Mouse (Mus musculus): ENCODE measurements at regions not wholly inside any gene's neighbourhood (a gene's known extent, or its start where the extent isn't known, plus 50 kb on each side); places are given as distances from the start of the nearest gene placed in this dataset.

DNA sequence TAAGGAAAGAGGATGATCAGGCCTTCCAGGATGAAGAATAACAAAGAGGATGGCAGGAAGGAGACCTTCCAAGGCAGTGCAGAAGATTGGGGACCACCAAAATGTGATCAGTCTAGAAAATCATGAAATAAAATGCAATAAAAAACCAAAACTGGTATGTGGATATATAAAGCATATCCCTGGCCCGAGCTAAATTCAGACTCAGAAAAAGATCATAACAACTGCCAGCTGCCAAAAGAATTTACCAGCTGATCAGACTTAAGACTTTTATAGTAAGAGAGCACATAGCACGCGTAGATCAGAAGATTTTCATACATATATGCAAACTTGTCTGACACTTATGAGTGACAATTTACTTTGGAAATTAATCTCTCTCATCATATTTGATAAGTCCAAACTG lies 767.5 kb upstream of the Zeb2 start:
- no peak for DNase-seq
- no peaks in the 10 kb centered on the region for H3K4me1 ChIP-seq (ENCODE audit: control insufficient read depth, insufficient read depth, low read length)
- WGBS, result 93% methylated on average over 3 of the region's 3 CpGs
- H3K4me3 ChIP-seq (replicated peaks; ENCODE audit: insufficient read depth, low read depth, low read length), result no peak overlapping the region
- no peak overlapping the region for H3K27ac ChIP-seq (ENCODE audit: insufficient read depth, low read length)
- no peak for TF ChIP-seq CTCF (IDR thresholded peaks at IDR 0.05; ENCODE audit: borderline replicate concordance, insufficient read depth, low read depth, low read length)
- TF ChIP-seq POLR2A (IDR thresholded peaks at IDR 0.05; ENCODE audit: borderline replicate concordance, insufficient read depth, low read length), result no peak
- no peaks in the 10 kb centered on the region for H3K27me3 ChIP-seq (ENCODE audit: control insufficient read depth, insufficient read depth, low read length)

DNA sequence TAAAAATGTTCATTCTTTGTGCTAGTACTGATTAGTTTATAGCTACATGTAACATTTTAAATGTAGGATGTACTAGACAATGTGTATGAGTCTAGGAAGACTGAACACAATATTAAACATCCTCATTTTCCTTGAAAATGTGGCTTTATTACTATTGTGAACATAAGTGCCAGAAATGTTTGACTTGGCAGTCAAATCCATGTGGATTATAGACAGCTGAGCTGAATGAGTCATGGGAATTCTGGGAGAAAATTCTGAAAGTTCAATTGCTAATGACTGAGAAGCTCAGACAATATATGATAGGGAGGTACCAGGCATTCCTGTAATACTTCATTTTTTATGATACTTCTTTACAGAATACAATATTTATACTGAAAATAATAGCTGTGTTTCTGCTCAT lies 761.5 kb upstream of the Zeb2 start:
- no peak overlapping the region for H3K27ac ChIP-seq (ENCODE audit: insufficient read depth, low read length)

DNA sequence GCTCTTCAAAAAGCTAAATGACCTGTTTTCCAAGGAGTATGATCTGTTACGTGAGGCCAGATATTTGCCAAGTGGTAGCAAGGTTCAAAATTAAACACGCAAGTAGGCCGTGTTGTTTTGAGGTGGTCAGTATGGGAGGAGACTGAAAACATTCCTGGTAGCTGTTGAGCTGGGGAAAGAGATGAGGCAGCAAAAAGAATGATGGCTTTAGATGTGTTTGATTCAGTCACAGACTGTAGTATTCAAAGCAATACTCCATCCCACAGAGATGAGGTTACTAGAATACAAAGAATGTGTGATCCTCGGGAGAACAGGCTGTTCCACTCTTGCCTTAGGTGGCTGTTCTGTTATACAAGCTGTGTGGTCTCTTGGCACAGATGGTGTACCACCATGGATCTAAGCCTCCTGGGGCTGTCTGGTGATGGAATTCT lies 742.7 kb upstream of the Zeb2 start:
- TF ChIP-seq CTCF (IDR thresholded peaks at IDR 0.05; ENCODE audit: borderline replicate concordance, insufficient read depth, low read depth, low read length) (no peak), POLR2A (IDR thresholded peaks at IDR 0.05; ENCODE audit: borderline replicate concordance, insufficient read depth, low read length) (no peak)
- Histone ChIP-seq H3K4me3 (replicated peaks; ENCODE audit: insufficient read depth, low read depth, low read length) (no peak overlapping the region), H3K27me3 (ENCODE audit: control insufficient read depth, insufficient read depth, low read length) (no peaks in the 10 kb centered on the region), H3K27ac (ENCODE audit: insufficient read depth, low read length) (no peak overlapping the region), H3K4me1 (ENCODE audit: control insufficient read depth, insufficient read depth, low read length) (peaks cover 3% of the 10 kb centered on the region; the same call in 1 of the 2 replicates)
- DNase-seq, result peak in 1 of 2 experiments; percentile 35
- 15% methylated on average over 4 of the region's 4 CpGs for WGBS

More for the DNA sequence above, 761.5 kb upstream of the Zeb2 start:
- Histone ChIP-seq H3K27me3 (ENCODE audit: control insufficient read depth, insufficient read depth, low read length) (no peaks in the 10 kb centered on the region), H3K4me3 (replicated peaks; ENCODE audit: insufficient read depth, low read depth, low read length) (no peak overlapping the region), H3K4me1 (ENCODE audit: control insufficient read depth, insufficient read depth, low read length) (no peaks in the 10 kb centered on the region)
- no peak for TF ChIP-seq CTCF (IDR thresholded peaks at IDR 0.05; ENCODE audit: borderline replicate concordance, insufficient read depth, low read depth, low read length)
- no peak for TF ChIP-seq POLR2A (IDR thresholded peaks at IDR 0.05; ENCODE audit: borderline replicate concordance, insufficient read depth, low read length)
- no peak for DNase-seq

DNA sequence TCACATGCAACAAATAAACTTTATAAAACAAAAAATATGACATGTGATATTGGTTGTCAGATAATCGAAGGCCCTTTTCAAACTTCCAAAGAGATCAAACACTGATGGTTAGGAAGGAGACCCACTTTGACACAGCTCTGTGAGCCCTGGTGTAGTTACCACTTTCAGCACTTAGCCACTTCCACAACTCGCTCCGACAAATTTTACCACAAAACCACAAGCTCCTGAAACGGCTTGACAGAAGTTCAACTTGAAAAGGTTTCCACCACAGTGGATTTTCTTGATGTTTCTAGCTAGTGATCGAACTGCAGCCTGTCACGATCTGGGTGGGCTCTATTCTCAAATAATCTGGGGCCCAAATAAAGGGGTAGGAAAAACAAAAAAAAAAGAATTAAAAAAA lies 742.2 kb upstream of the Zeb2 start:
- Histone ChIP-seq H3K27me3 (ENCODE audit: control insufficient read depth, insufficient read depth, low read length) (no peaks in the 10 kb centered on the region), H3K4me1 (ENCODE audit: control insufficient read depth, insufficient read depth, low read length) (peaks cover 3% of the 10 kb centered on the region; the same call in 1 of the 2 replicates), H3K27ac (ENCODE audit: insufficient read depth, low read length) (no peak overlapping the region), H3K4me3 (replicated peaks; ENCODE audit: insufficient read depth, low read depth, low read length) (no peak overlapping the region)
- TF ChIP-seq CTCF (IDR thresholded peaks at IDR 0.05; ENCODE audit: borderline replicate concordance, insufficient read depth, low read depth, low read length) (no peak), POLR2A (IDR thresholded peaks at IDR 0.05; ENCODE audit: borderline replicate concordance, insufficient read depth, low read length) (no peak)
- DNase-seq, result no peak
- 53% methylated on average over 6 of the region's 6 CpGs for WGBS

DNA sequence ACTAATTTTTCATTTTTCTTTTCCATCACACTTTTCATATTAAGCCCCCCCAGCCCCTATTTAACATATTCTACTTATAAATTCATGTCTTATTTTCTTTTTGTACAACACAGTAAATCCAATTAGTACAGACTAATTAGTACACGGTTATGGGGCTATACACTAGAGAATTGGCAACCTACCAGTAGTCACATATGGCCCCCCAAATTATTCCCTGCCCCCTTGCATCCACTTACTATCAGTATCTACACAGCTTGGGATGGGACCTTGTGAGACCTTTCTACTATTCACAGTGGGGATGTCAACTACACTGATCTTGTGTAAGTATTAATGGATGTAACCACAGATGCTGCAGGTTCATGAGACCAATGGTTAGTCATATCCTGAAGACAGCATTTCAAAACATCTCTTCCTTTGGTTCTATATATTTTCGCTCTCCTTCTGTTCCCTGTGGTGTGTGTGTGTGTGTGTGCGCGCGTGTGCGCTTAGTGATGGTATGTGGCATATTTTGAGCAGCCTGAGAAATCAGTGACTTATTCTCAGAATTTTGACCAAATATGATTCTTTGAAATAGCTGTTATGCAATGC lies 732.9 kb upstream of the Zeb2 start:
- 84% methylated on average over 6 of the region's 6 CpGs for WGBS

GRCm38 (mm10) chr2:45840389-45840788 lies 723.2 kb upstream of the Zeb2 start:
- Histone ChIP-seq H3K27me3 (ENCODE audit: control insufficient read depth, insufficient read depth, low read length) (no peaks in the 10 kb centered on the region), H3K27ac (ENCODE audit: insufficient read depth, low read length) (no peak overlapping the region), H3K4me3 (replicated peaks; ENCODE audit: insufficient read depth, low read depth, low read length) (no peak overlapping the region), H3K4me1 (ENCODE audit: control insufficient read depth, insufficient read depth, low read length) (no peaks in the 10 kb centered on the region)
- TF ChIP-seq POLR2A (IDR thresholded peaks at IDR 0.05; ENCODE audit: borderline replicate concordance, insufficient read depth, low read length) (no peak), CTCF (IDR thresholded peaks at IDR 0.05; ENCODE audit: borderline replicate concordance, insufficient read depth, low read depth, low read length) (no peak)
- no peak for DNase-seq

More for the DNA sequence above, 732.9 kb upstream of the Zeb2 start:
- Histone ChIP-seq H3K4me3 (replicated peaks; ENCODE audit: insufficient read depth, low read depth, low read length) (no peak overlapping the region), H3K27me3 (ENCODE audit: control insufficient read depth, insufficient read depth, low read length) (no peaks in the 10 kb centered on the region), H3K27ac (ENCODE audit: insufficient read depth, low read length) (no peak overlapping the region), H3K4me1 (ENCODE audit: control insufficient read depth, insufficient read depth, low read length) (no peaks in the 10 kb centered on the region)
- TF ChIP-seq CTCF (IDR thresholded peaks at IDR 0.05; ENCODE audit: borderline replicate concordance, insufficient read depth, low read depth, low read length) (no peak), POLR2A (IDR thresholded peaks at IDR 0.05; ENCODE audit: borderline replicate concordance, insufficient read depth, low read length) (no peak)
- DNase-seq, result no peak

DNA sequence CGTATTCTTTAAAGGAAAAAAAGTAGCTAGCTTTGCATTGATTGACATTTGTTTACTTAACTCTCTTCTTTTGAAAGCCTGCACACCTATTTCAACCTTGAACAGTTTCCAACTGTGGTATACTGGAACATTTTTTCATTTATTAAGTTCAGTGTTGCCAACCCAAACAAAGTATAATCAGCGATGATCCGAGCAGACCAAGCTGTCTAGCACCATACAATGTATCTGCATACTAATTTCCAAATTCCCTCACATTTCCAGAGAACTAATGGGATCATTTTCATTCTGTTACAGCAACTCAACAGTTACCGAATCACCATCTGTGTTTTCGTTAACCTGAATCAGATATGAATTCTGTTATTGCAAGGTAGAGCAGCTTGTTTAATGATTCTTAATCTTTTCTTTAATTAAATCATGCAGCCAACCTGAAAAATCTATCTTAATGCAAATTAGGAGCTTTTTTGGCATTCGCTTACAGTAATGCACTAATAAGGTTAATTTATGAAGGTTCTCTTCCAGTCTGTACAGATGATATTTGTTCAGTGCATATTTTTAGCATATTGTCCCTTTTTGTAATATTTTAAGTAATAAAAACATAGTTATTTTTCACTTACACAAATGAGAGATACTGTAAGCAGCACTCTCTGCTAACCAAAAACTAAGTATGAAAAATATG lies 719.5 kb upstream of the Zeb2 start:
- H3K27ac ChIP-seq (ENCODE audit: insufficient read depth, low read length), result no peak overlapping the region
- no peaks in the 10 kb centered on the region for H3K4me1 ChIP-seq (ENCODE audit: control insufficient read depth, insufficient read depth, low read length)
- TF ChIP-seq CTCF (IDR thresholded peaks at IDR 0.05; ENCODE audit: borderline replicate concordance, insufficient read depth, low read depth, low read length) (no peak), POLR2A (IDR thresholded peaks at IDR 0.05; ENCODE audit: borderline replicate concordance, insufficient read depth, low read length) (no peak)
- H3K4me3 ChIP-seq (replicated peaks; ENCODE audit: insufficient read depth, low read depth, low read length), result no peak overlapping the region
- WGBS, result 40% methylated on average over 6 of the region's 6 CpGs
- H3K27me3 ChIP-seq (ENCODE audit: control insufficient read depth, insufficient read depth, low read length), result no peaks in the 10 kb centered on the region
- no peak for DNase-seq
